Mouse (Mus musculus) C2C12 (cell line): ENCODE results near the gene Cbwd1. TPM values are rescaled to one million over a fixed set of nuclear protein-coding genes. Genes with fewer than 3 reads are reported as not detected.

Experiments used
- H3K27me3 ChIP-seq: one replicate; pipeline ENCODE4 v1.6.1; 2011; ENCODE audit not compliant: control insufficient read depth, insufficient read depth, insufficient read length
- H3K36me3 ChIP-seq: one replicate; pipeline ENCODE4 v1.6.1; 2011; ENCODE audit not compliant: control insufficient read depth, insufficient read depth
- H3K4me3 ChIP-seq: one replicate; pipeline ENCODE4 v1.5.1; 2011; ENCODE audit warnings: mild to moderate bottlenecking, control low read depth; ENCODE audit not compliant: poor library complexity, insufficient read depth, severe bottlenecking
- H3K79me2 ChIP-seq: one replicate; pipeline ENCODE4 v1.6.1; 2011; ENCODE audit not compliant: control insufficient read depth, insufficient read depth
- H3K79me3 ChIP-seq: one replicate; pipeline ENCODE4 v1.6.1; 2011; ENCODE audit warnings: low read depth, control low read depth
- H3ac ChIP-seq: one replicate; pipeline ENCODE3; 2011; ENCODE audit warnings: low read depth; ENCODE audit not compliant: control insufficient read depth, insufficient read length
- CEBPB ChIP-seq: IDR thresholded peaks from one replicate; pipeline ENCODE4 v1.6.1; 2011; ENCODE audit warnings: low read depth, mild to moderate bottlenecking, control low read depth, moderate library complexity
- CTCF ChIP-seq: IDR thresholded peaks from one replicate; pipeline ENCODE4 v1.5.1; 2011; ENCODE audit not compliant: control insufficient read depth, insufficient read depth, insufficient read length
- FOSL1 ChIP-seq: IDR thresholded peaks from one replicate; pipeline ENCODE4 v1.8.0; 2011; ENCODE audit warnings: mild to moderate bottlenecking, low read length; ENCODE audit not compliant: poor library complexity, insufficient read depth, severe bottlenecking
- MAX ChIP-seq: IDR thresholded peaks from one replicate; pipeline ENCODE4 v1.6.1; 2011; ENCODE audit warnings: mild to moderate bottlenecking, control low read depth
- MYOD1 ChIP-seq: IDR thresholded peaks from one replicate; pipeline ENCODE4 v1.6.1; 2011; ENCODE audit warnings: low read depth; ENCODE audit not compliant: control insufficient read depth, insufficient read length
- MYOG ChIP-seq: IDR thresholded peaks from one replicate; pipeline ENCODE4 v1.6.1; 2011; ENCODE audit not compliant: control insufficient read depth, insufficient read length; ENCODE audit errors: extremely low read depth
- USF1 ChIP-seq: IDR thresholded peaks from one replicate; pipeline ENCODE4 v1.6.1; 2011; ENCODE audit warnings: low read depth, mild to moderate bottlenecking, control low read depth, moderate library complexity
- polyA plus RNA-seq: library from polyadenylated mRNA; unstranded; fragments of >200 nt; fragmentation: generic; extraction: Trizol; gene quantifications from one replicate; pipeline ENCODE4 v1.2.1, GENCODE M21; 2012; ENCODE audit warnings: missing spikeins

The Cbwd1 gene
- polyA plus RNA-seq, 1 experiment: 10.4 TPM

- no peaks in the 10 kb centered on the region for H3K27me3 ChIP-seq
- H3ac ChIP-seq: no peak overlapping the region
- no peak overlapping the region for H3K4me3 ChIP-seq
- no peaks in the 10 kb centered on the region for H3K79me3 ChIP-seq
- peaks cover 32% of the 10 kb centered on the region for H3K36me3 ChIP-seq
- TF ChIP-seq USF1 (no peak), MAX (no peak), CEBPB (no peak), MYOD1 (no peak), CTCF (no peak), MYOG (no peak), FOSL1 (no peak)
- no peaks in the 10 kb centered on the region for H3K79me2 ChIP-seq
These were observed 24.3 kb downstream of the Cbwd1 start for GRCm38 (mm10) chr19:24937084-24937483.

- Histone ChIP-seq H3K36me3 (peaks cover 6% of the 10 kb centered on the region), H3ac (no peak overlapping the region), H3K79me2 (no peaks in the 10 kb centered on the region), H3K4me3 (no peak overlapping the region), H3K27me3 (no peaks in the 10 kb centered on the region), H3K79me3 (no peaks in the 10 kb centered on the region)
- TF ChIP-seq USF1 (no peak), MYOD1 (no peak), MAX (no peak), CTCF (no peak), CEBPB (no peak), FOSL1 (no peak), MYOG (no peak)
These were observed 32.4 kb downstream of the Cbwd1 start for GRCm38 (mm10) chr19:24929041-24929440.

GRCm38 (mm10) chr19:24920866-24921265 is 40.5 kb downstream of the Cbwd1 start:
- Histone ChIP-seq H3K79me2 (no peaks in the 10 kb centered on the region), H3ac (no peak overlapping the region), H3K36me3 (peaks cover 18% of the 10 kb centered on the region), H3K79me3 (no peaks in the 10 kb centered on the region), H3K4me3 (no peak overlapping the region), H3K27me3 (no peaks in the 10 kb centered on the region)
- no peak for TF ChIP-seq USF1
- TF ChIP-seq MYOD1: no peak
- TF ChIP-seq FOSL1: no peak
- no peak for TF ChIP-seq MYOG
- TF ChIP-seq MAX: no peak
- no peak for TF ChIP-seq CEBPB
- no peak for TF ChIP-seq CTCF

GRCm38 (mm10) chr19:24908385-24909155 is 52.8 kb downstream of the Cbwd1 start:
- Histone ChIP-seq H3ac (no peak overlapping the region), H3K27me3 (no peaks in the 10 kb centered on the region), H3K4me3 (no peak overlapping the region), H3K36me3 (no peaks in the 10 kb centered on the region), H3K79me2 (no peaks in the 10 kb centered on the region), H3K79me3 (no peaks in the 10 kb centered on the region)
- no peak for TF ChIP-seq CTCF
- no peak for TF ChIP-seq USF1
- no peak for TF ChIP-seq MYOD1
- TF ChIP-seq MYOG: no peak
- no peak for TF ChIP-seq CEBPB
- TF ChIP-seq MAX: no peak
- TF ChIP-seq FOSL1: no peak

- Histone ChIP-seq H3K4me3 (no peak overlapping the region), H3K79me2 (no peaks in the 10 kb centered on the region), H3K36me3 (no peaks in the 10 kb centered on the region), H3ac (no peak overlapping the region), H3K79me3 (no peaks in the 10 kb centered on the region), H3K27me3 (no peaks in the 10 kb centered on the region)
- no peak for TF ChIP-seq FOSL1
- no peak for TF ChIP-seq USF1
- TF ChIP-seq CTCF: no peak
- TF ChIP-seq MYOG: no peak
- TF ChIP-seq CEBPB: no peak
- TF ChIP-seq MAX: no peak
- TF ChIP-seq MYOD1: no peak
These were observed 53.8 kb downstream of the Cbwd1 start for GRCm38 (mm10) chr19:24907655-24908054.

- Histone ChIP-seq H3K79me2 (no peaks in the 10 kb centered on the region), H3K79me3 (no peaks in the 10 kb centered on the region), H3K36me3 (no peaks in the 10 kb centered on the region), H3ac (no peak overlapping the region), H3K4me3 (no peak overlapping the region), H3K27me3 (peaks cover 36% of the 10 kb centered on the region)
- TF ChIP-seq MYOG: no peak
- TF ChIP-seq CEBPB: no peak
- TF ChIP-seq MYOD1: no peak
- no peak for TF ChIP-seq USF1
- no peak for TF ChIP-seq CTCF
- no peak for TF ChIP-seq FOSL1
- no peak for TF ChIP-seq MAX
These were observed 58.6 kb downstream of the Cbwd1 start for GRCm38 (mm10) chr19:24902821-24903220.
